Mouse (Mus musculus): ENCODE measurements around the gene Neurog1. TPM values are rescaled to one million over a fixed set of nuclear protein-coding genes. Genes with fewer than 3 reads are reported as not detected.
A peak's percentile ranks its signal among the peaks of the same experiment; 100 is the strongest.

The Neurog1 gene
- polyA plus RNA-seq, 1 experiment from 2014 or later, result not detected

GRCm38 (mm10) chr13:56280356-56280755 lies 28.4 kb upstream of the Neurog1 start:
- ATAC-seq (replicated peaks; ENCODE audit: insufficient number of reproducible peaks, insufficient read depth, low FRiP score, low read depth), result no peak
- Histone ChIP-seq H3K27me3 (peaks cover 21% of the 10 kb centered on the region), H3K4me3 (no peak overlapping the region), H3K4me2 (no peak overlapping the region), H3K36me3 (no peaks in the 10 kb centered on the region), H3K9me3 (replicated peaks) (no peaks in the 10 kb centered on the region), H3K4me1 (replicated peaks) (no peaks in the 10 kb centered on the region), H3K27ac (no peak overlapping the region), H3K9ac (no peak overlapping the region)
- 77% methylated on average over 6 of the region's 6 CpGs for WGBS

DNA sequence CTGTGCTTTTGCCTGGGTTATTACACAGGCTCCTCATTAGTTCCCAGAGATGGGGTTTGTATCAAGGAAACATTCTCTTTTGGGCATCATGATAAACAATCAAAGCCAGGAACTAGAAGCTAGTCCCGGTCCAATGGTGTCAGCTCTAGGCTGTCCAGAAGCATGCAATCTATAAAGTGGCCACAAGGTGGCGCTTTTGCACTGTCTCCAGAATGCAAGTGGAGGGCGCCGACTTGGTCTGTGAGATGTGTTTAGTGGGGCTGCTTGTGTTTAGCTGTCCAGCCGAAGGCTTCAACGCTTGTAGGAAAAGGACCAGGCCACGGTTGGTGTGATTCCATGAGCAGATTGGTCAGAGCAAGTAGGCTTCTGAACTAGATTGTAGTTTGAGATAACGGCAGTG lies 27.5 kb upstream of the Neurog1 start:
- no peak overlapping the region for H3K4me3 ChIP-seq
- H3K9ac ChIP-seq, result no peak overlapping the region
- H3K9me3 ChIP-seq (replicated peaks), result no peaks in the 10 kb centered on the region
- no peaks in the 10 kb centered on the region for H3K36me3 ChIP-seq
- H3K4me2 ChIP-seq, result no peak overlapping the region
- WGBS, result 19% methylated on average over 8 of the region's 8 CpGs
- peaks cover 21% of the 10 kb centered on the region for H3K27me3 ChIP-seq
- H3K27ac ChIP-seq, result no peak overlapping the region
- H3K4me1 ChIP-seq (replicated peaks), result no peaks in the 10 kb centered on the region
- ATAC-seq (replicated peaks; ENCODE audit: insufficient number of reproducible peaks, insufficient read depth, low FRiP score, low read depth), result no peak

DNA sequence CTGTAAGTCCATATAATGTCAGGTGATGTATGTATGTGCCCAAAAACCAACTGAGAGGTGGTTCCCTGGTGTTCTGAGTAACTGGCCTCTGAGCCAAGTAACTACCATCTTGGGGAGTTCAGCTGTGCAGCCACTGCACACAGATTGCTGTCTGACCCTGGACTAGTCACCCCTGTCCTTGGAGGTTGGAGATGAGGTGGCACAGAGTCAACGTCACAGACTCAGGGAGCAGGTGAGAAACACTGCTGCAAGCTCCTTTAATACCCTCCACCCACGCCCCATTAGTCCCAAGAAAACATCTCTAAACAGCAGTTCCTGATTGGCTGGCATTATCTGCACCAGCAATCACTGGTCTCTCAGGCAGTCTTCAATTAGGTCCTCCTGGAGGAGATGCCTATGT lies 23.2 kb upstream of the Neurog1 start:
- Histone ChIP-seq H3K4me1 (replicated peaks) (no peaks in the 10 kb centered on the region), H3K4me3 (no peak overlapping the region), H3K4me2 (no peak overlapping the region), H3K9me3 (replicated peaks) (no peaks in the 10 kb centered on the region), H3K36me3 (no peaks in the 10 kb centered on the region), H3K27me3 (peaks cover 7% of the 10 kb centered on the region), H3K27ac (no peak overlapping the region), H3K9ac (no peak overlapping the region)
- ATAC-seq (replicated peaks; ENCODE audit: insufficient number of reproducible peaks, insufficient read depth, low FRiP score, low read depth), result no peak
- WGBS, result 39% methylated on average over 2 of the region's 2 CpGs

DNA sequence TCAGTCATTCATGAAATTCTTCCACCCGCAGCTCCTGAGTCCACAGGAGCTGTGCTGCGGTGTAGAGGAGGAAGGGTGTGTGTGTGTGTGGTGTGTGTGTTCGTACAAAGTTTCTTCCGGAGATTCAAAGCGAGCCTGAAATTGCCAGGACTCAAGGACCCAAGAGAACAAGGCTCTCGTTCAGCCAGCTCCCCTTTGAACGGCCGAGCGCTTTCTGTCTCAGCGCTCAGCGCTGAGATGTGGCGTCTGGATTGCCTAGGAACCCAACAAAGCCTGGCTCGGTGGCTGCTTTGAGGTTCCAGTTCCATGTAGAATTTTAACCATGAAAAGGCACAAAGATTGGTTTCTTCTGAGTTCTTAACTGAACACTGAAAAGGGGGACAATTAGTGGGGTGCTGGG lies 18.2 kb upstream of the Neurog1 start:
- no peak overlapping the region for H3K27ac ChIP-seq
- WGBS, result 65% methylated on average over 13 of the region's 13 CpGs
- no peak overlapping the region for H3K4me2 ChIP-seq
- ATAC-seq (replicated peaks; ENCODE audit: insufficient number of reproducible peaks, insufficient read depth, low FRiP score, low read depth), result no peak
- no peaks in the 10 kb centered on the region for H3K9me3 ChIP-seq (replicated peaks)
- H3K4me3 ChIP-seq, result no peak overlapping the region
- H3K4me1 ChIP-seq (replicated peaks), result no peaks in the 10 kb centered on the region
- H3K36me3 ChIP-seq, result no peaks in the 10 kb centered on the region
- no peak overlapping the region for H3K9ac ChIP-seq
- peaks cover 36% of the 10 kb centered on the region for H3K27me3 ChIP-seq

DNA sequence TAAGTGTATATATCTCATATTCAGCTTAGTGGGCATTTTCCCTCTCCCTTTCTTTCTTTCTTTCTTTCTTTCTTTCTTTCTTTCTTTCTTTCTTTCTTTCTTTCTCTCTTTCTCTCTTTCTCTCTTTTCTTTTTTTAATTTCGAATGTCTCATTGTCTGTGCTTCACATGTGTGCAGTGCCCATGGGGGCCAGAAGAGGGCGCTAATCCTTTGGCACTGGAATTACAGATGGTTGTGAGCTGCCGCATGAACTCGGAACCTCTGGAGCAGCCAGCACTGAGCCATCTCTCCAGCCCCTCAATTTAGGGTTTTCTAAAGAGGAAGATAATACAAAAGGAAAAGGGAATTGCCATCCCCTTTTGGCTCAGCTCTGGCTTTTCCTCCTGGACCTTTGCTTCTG lies 15.4 kb upstream of the Neurog1 start:
- H3K9ac ChIP-seq, result no peak overlapping the region
- WGBS, result 77% methylated on average over 4 of the region's 4 CpGs
- no peaks in the 10 kb centered on the region for H3K9me3 ChIP-seq (replicated peaks)
- H3K4me2 ChIP-seq, result no peak overlapping the region
- peaks cover 55% of the 10 kb centered on the region for H3K27me3 ChIP-seq
- no peaks in the 10 kb centered on the region for H3K36me3 ChIP-seq
- ATAC-seq (replicated peaks; ENCODE audit: insufficient number of reproducible peaks, insufficient read depth, low FRiP score, low read depth), result no peak
- H3K27ac ChIP-seq, result no peak overlapping the region
- no peaks in the 10 kb centered on the region for H3K4me1 ChIP-seq (replicated peaks)
- no peak overlapping the region for H3K4me3 ChIP-seq

DNA sequence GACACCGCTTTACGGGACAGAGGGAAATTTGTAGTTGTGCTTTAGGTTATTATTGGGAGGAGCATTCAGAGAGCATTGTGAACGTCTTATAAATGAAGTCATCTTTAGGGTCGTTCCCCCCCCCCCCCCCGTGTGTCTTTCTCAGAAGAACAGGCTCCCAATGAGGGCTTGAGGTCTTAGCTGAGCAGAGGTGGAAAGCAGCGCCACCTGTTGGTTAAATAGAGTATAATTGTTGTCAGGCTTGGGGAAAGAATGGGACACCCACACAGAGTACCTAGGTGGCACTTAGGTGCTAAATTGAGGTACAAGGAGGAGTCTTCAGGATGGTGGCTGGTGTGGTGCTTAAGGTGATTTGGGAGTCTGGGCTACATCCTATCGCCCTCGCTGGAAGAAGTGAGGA lies 14.5 kb upstream of the Neurog1 start:
- Histone ChIP-seq H3K4me2 (no peak overlapping the region), H3K4me1 (replicated peaks) (no peaks in the 10 kb centered on the region), H3K27me3 (peaks cover 65% of the 10 kb centered on the region), H3K27ac (no peak overlapping the region), H3K36me3 (no peaks in the 10 kb centered on the region), H3K9me3 (replicated peaks) (no peaks in the 10 kb centered on the region), H3K9ac (no peak overlapping the region), H3K4me3 (no peak overlapping the region)
- 42% methylated on average over 8 of the region's 8 CpGs for WGBS
- no peak for ATAC-seq (replicated peaks; ENCODE audit: insufficient number of reproducible peaks, insufficient read depth, low FRiP score, low read depth)

DNA sequence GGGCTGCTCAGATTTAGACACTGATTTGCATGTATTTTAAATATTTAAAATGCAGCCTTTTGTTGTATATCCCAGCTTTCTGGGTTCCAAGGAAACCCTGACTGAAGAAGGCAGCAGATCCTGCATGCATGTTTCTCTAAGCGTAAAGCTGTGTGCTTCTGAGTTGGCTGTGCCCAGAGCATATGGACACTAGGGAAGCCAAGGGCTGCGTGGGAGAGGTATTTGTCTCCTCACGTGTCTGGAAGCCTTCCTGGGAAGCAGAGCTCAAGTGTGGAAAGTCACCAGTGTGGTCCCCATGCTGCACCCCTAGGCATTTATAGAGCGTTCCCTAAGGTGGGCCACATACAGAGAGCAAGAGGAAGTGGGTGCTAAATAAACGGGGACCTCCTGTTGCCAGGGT lies 13.7 kb upstream of the Neurog1 start:
- 61% methylated on average over 5 of the region's 5 CpGs for WGBS
- Histone ChIP-seq H3K4me2 (no peak overlapping the region), H3K27me3 (peaks cover 72% of the 10 kb centered on the region), H3K27ac (no peak overlapping the region), H3K9me3 (replicated peaks) (no peaks in the 10 kb centered on the region), H3K36me3 (no peaks in the 10 kb centered on the region), H3K9ac (no peak overlapping the region), H3K4me1 (replicated peaks) (no peaks in the 10 kb centered on the region), H3K4me3 (no peak overlapping the region)
- no peak for ATAC-seq (replicated peaks; ENCODE audit: insufficient number of reproducible peaks, insufficient read depth, low FRiP score, low read depth)

DNA sequence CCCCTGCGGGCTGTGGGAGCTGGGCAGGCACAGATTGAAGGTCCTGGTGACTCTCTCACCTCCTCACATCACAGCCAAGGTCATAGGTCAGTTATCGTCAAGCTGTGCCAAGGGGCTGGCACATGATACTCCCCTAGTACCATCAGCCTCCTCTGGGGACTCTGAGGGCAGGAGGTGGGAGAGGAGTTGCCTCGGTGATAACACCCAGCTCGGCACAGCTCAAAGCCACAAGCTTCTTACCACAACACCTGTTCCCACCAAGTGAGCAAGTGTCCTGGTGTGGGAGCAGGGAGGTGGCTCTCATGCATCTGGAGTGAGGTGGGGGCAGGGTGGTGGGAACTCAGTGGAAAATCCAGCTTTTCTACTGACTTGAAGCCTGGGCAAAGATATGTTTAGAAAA lies 10.3 kb upstream of the Neurog1 start:
- Histone ChIP-seq H3K4me3 (no peak overlapping the region), H3K4me1 (replicated peaks) (peaks cover 10% of the 10 kb centered on the region), H3K36me3 (no peaks in the 10 kb centered on the region), H3K4me2 (no peak overlapping the region), H3K27ac (no peak overlapping the region), H3K9me3 (replicated peaks) (no peaks in the 10 kb centered on the region), H3K9ac (no peak overlapping the region), H3K27me3 (peaks cover 84% of the 10 kb centered on the region)
- no peak; the same call in 1 of the 2 replicates for ATAC-seq (replicated peaks; ENCODE audit: insufficient number of reproducible peaks, insufficient read depth, low FRiP score, low read depth)
- WGBS, result 47% methylated on average over 4 of the region's 4 CpGs

DNA sequence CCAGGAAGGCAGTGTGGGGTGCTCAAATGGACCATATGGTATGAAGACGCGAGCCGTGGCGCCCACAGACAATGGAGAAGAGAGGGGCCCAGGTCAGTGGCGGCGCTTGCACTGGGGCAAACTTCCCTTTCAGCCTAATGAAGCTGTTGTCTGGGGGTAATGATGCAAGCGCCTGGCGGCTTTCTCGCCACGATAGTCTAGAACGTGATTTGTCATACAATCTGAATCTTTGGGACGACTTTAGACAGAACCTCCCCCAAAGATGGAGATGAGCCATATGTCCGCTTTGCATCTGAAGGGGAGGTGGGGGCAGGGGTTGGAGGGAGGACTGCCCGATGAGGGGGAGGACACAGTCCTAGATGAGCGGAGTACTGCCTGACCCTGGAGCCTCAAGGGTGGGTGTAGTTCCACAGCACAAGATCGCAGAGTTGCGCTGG lies 8.4 kb upstream of the Neurog1 start:
- 6% methylated on average over 17 of the region's 17 CpGs for WGBS

DNA sequence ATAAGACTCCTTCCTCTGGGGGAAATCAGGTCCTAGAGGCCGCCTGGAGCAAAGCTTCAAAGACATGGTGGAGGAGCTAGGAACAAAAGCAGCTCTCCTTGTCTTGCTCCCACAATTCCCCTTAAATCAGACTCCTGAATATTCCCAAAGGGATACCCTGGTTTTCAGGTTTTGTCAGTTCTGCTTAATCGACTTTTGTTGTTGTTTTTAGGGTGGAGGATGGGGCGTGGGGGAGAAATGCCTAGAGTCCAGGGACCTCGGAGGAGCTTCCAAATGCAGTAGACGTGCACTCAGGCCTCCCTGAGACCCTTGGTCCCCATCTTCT lies 7.9 kb upstream of the Neurog1 start:
- no peak for ATAC-seq (replicated peaks; ENCODE audit: insufficient number of reproducible peaks, insufficient read depth, low FRiP score, low read depth)
- Histone ChIP-seq H3K4me3 (no peak overlapping the region), H3K27ac (no peak overlapping the region), H3K9me3 (replicated peaks) (no peaks in the 10 kb centered on the region), H3K4me2 (no peak overlapping the region), H3K27me3 (peaks cover 92% of the 10 kb centered on the region), H3K36me3 (no peaks in the 10 kb centered on the region), H3K9ac (no peak overlapping the region), H3K4me1 (replicated peaks) (peaks cover 10% of the 10 kb centered on the region)
- WGBS, result 5% methylated on average over 5 of the region's 5 CpGs

More for the DNA sequence above, 8.4 kb upstream of the Neurog1 start:
- Histone ChIP-seq H3K4me3 (no peak overlapping the region), H3K36me3 (no peaks in the 10 kb centered on the region), H3K27ac (no peak overlapping the region), H3K4me1 (replicated peaks) (peaks cover 10% of the 10 kb centered on the region), H3K27me3 (peaks cover 92% of the 10 kb centered on the region), H3K9ac (no peak overlapping the region), H3K9me3 (replicated peaks) (no peaks in the 10 kb centered on the region), H3K4me2 (no peak overlapping the region)
- ATAC-seq (replicated peaks; ENCODE audit: insufficient number of reproducible peaks, insufficient read depth, low FRiP score, low read depth), result no peak

GRCm38 (mm10) chr13:56259021-56259925 lies 7.3 kb upstream of the Neurog1 start:
- ATAC-seq (replicated peaks; ENCODE audit: insufficient number of reproducible peaks, insufficient read depth, low FRiP score, low read depth), result no peak
- no peak overlapping the region for H3K9ac ChIP-seq
- no peaks in the 10 kb centered on the region for H3K36me3 ChIP-seq
- H3K4me2 ChIP-seq, result peak overlapping the region; percentile 51
- H3K27me3 ChIP-seq, result peaks cover 92% of the 10 kb centered on the region
- peak overlapping the region; percentile 26 for H3K4me3 ChIP-seq
- peaks cover 10% of the 10 kb centered on the region for H3K4me1 ChIP-seq (replicated peaks)
- no peaks in the 10 kb centered on the region for H3K9me3 ChIP-seq (replicated peaks)
- WGBS, result 1% methylated on average over 51 of the region's 55 CpGs
- no peak overlapping the region for H3K27ac ChIP-seq

Data from heart, embryonic 15.5 days (tissue).